Mouse (Mus musculus) megakaryocyte progenitor cell, adult 5-6 weeks (primary cell): ENCODE results near the gene Pom121. TPM values are rescaled to one million over a fixed set of nuclear protein-coding genes. Genes with fewer than 3 reads are reported as not detected.
A peak's percentile ranks its signal among the peaks of the same experiment; 100 is the strongest.
"Not testable (repeated sequence)": the region's sequence is repeated elsewhere in the genome, so short reads cannot be mapped to it uniquely, and the experiment has no call there.

Experiments used
- ATAC-seq: replicated peaks from 2 replicates; pipeline ENCODE4 v1.8.0; 2016; ENCODE audit warnings: mild to moderate bottlenecking, moderate TSS enrichment, inconsistent platforms; ENCODE audit not compliant: poor library complexity
- total RNA-seq, 2 experiments: library from RNA; stranded (forward) in 1 of 2; stranded (reverse) in 1 of 2; fragments of 157-497, 149-512 nt in 1 of 2; fragments of 200-1000 nt in 1 of 2; gene quantifications; 2 replicates each; pipeline versions ENCODE4 v1.2.3 to v1.2.4; 2015 to 2017

Gene Pom121
- total RNA-seq, 2 experiments from 2014 or later, result 7.0 to 60.9 TPM

GRCm38 (mm10) chr5:135369787-135370654 lies 24.3 kb downstream of the Pom121 start, which contains the start of gene Nsun5:
Gene Nsun5 (plus strand): TSS chr5:135369953.
- ATAC-seq, result peak; percentile 93

GRCm38 (mm10) chr5:135369196-135369595 lies 25.1 kb downstream of the Pom121 start:
- not testable (repeated sequence) for ATAC-seq

- ATAC-seq, result no peak
Measured at GRCm38 (mm10) chr5:135368312-135368711, 26.0 kb downstream of the Pom121 start.

- ATAC-seq, result no peak
Measured at GRCm38 (mm10) chr5:135367841-135368240, 26.5 kb downstream of the Pom121 start.

GRCm38 (mm10) chr5:135363540-135363939 lies 30.8 kb downstream of the Pom121 start:
- peak; percentile 88 for ATAC-seq

GRCm38 (mm10) chr5:135362572-135362971 lies 31.8 kb downstream of the Pom121 start:
- ATAC-seq, result no peak

- ATAC-seq, result no peak
Measured at GRCm38 (mm10) chr5:135359772-135360171, 34.6 kb downstream of the Pom121 start.

- ATAC-seq, result no peak
Measured at GRCm38 (mm10) chr5:135357556-135357955, 36.8 kb downstream of the Pom121 start.

- ATAC-seq, result no peak
Measured at GRCm38 (mm10) chr5:135356090-135356489, 38.3 kb downstream of the Pom121 start.

GRCm38 (mm10) chr5:135353564-135353963 lies 40.8 kb downstream of the Pom121 start:
- peak; percentile 83 for ATAC-seq

- no peak for ATAC-seq
Measured at GRCm38 (mm10) chr5:135352995-135353394, 41.4 kb downstream of the Pom121 start, which contains the start of gene Trim50. Gene Trim50 (plus strand): TSS chr5:135353295.

GRCm38 (mm10) chr5:135351606-135352005 lies 42.7 kb downstream of the Pom121 start:
- no peak for ATAC-seq

GRCm38 (mm10) chr5:135349862-135350261 lies 44.5 kb downstream of the Pom121 start, which contains the start of gene Fkbp6:
Gene Fkbp6 (minus strand): TSS chr5:135350044.
- no peak for ATAC-seq

GRCm38 (mm10) chr5:135347511-135348011 lies 46.8 kb downstream of the Pom121 start:
- no peak for ATAC-seq

- ATAC-seq, result peak; percentile 73
Measured at GRCm38 (mm10) chr5:135346430-135346829, 47.9 kb downstream of the Pom121 start.

GRCm38 (mm10) chr5:135345989-135346388 lies 48.4 kb downstream of the Pom121 start:
- ATAC-seq, result peak; percentile 80

GRCm38 (mm10) chr5:135337575-135337974 lies 56.8 kb downstream of the Pom121 start:
- ATAC-seq, result no peak

GRCm38 (mm10) chr5:135331161-135331560 lies 63.2 kb downstream of the Pom121 start:
- no peak for ATAC-seq

GRCm38 (mm10) chr5:135330201-135330600 lies 64.1 kb downstream of the Pom121 start:
- ATAC-seq, result no peak

- ATAC-seq, result no peak
Measured at GRCm38 (mm10) chr5:135329471-135329870, 64.9 kb downstream of the Pom121 start.
